Mouse (Mus musculus) left cerebral cortex, postnatal 10 days (tissue): ENCODE data around the gene Casp8. TPM values are rescaled to one million over a fixed set of nuclear protein-coding genes. Genes with fewer than 3 reads are reported as not detected.
"Not testable (repeated sequence)": the region's sequence is repeated elsewhere in the genome, so short reads cannot be mapped to it uniquely, and the experiment has no call there.

Source experiments
- DNase-seq, 2 experiments: peaks; one replicate each; pipeline ENCODE4 v3.0.0; 2021 to 2022; ENCODE audit warnings: low spot score in 2 of 2, mixed read lengths in 1 of 2; ENCODE audit errors: extremely low spot score in 1 of 2
- intact Hi-C: fragments of 180-260 bp; cut with DNase I; formaldehyde crosslinking; loops from one replicate; pipeline ENCODE4 v1.15.1; 2025
- total RNA-seq, 2 experiments: library from RNA; stranded (reverse); gene quantifications; 2 replicates each; pipeline ENCODE4 v1.2.3; 2021

The Casp8 gene
- total RNA-seq, 2 experiments from 2014 or later, result 3.7 to 4.0 TPM

DNA sequence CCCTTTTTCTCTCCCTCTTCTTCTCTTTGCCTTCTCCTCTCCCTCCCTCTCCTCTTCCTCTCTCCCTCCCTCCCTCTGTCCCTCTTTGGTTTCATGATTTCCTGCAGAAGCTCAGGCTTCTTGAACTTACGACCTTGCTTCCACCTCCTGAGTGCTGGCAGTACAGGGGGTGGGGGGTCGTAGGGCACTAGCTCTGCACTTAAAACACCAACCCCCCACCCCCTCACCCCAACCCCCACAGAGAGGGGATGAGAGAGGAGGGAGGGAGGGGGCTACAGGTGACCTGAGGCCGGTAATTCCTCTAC is 837 bp downstream of the Casp8 start:
- DNase-seq, result no peak
- intact Hi-C loops, result no loop called here

DNA sequence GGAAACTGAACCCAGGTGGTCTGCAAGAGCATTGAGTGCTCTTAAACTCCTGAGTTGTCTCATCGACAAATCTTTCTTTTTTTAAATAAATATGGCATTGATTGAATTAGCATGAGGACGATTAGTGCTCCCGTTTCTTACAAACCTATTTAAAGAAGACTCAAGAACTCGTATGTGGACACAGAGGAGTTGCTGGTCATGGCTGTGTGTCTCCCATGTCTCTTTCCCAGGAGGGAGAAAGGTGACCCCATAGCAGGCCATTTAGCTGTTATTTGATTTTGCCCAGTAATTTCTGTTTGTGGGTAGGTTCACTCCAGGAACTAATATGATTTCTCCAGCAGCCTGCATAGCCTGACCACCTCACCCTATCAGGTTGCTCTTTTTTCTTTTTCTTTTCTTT is 1.7 kb downstream of the Casp8 start:
- intact Hi-C loops, result no loop called here
- DNase-seq, result no peak

DNA sequence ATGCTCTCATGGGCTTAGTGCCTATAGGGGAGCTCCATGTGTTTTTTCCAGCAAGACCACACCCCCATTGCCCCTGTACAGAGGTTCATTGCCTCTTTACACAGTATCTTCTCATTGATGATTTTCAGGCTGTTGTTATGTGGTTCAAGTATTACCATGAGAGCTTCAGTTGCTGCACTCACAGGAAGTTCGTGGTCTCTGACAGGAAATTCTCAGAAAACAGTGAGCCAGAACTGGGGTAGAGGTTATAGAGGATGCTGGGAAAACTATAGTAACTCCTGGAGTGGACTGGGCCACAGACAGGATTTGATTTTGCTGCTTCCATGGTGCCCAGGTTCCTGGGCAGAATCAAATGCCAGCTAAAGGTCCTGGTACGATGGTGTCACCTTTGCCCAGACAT is 2.2 kb downstream of the Casp8 start:
- intact Hi-C loops, result no loop called here

DNA sequence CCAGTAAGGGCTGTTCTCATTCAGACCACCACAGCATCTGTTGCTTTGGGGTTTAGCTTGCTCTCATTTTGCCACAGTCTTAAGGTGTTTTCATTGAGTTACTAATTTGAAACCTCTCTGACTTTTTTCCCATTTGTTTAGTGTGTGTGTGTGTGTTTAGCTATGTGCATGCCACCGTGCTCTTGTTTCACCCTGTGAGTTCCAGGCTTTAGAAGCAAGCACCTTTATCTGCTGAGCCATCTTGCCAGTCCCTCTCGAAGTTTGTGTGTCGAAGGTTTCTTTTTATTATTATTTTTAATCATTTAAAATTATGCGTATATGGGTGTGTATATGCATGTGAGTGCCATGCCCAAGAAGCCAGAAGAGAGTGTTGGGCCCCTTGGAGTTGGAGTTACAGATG is 3.7 kb downstream of the Casp8 start:
- no peak for DNase-seq
- intact Hi-C loops, result no loop called here

More for the DNA sequence above, 2.2 kb downstream of the Casp8 start:
- DNase-seq, result no peak

DNA sequence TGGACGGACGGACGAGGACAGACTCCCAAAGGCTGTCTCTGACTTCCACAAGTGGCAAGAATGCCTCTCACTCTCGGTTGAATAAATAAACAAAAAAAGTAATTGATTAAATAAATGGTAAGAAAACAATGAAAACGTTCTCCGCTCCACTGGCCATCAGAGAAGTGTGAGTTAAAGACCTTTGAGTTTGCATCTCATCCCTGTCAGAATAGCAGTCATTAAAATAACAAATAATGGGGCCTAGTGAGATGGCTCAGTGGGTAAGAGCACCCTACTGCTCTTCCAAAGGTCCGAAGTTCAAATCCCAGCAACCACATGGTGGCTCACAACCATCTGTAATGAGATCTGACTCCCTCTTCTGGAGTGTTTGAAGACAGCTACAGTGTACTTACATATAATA is 5.5 kb downstream of the Casp8 start:
- DNase-seq, intact Hi-C loops: not testable (repeated sequence)

DNA sequence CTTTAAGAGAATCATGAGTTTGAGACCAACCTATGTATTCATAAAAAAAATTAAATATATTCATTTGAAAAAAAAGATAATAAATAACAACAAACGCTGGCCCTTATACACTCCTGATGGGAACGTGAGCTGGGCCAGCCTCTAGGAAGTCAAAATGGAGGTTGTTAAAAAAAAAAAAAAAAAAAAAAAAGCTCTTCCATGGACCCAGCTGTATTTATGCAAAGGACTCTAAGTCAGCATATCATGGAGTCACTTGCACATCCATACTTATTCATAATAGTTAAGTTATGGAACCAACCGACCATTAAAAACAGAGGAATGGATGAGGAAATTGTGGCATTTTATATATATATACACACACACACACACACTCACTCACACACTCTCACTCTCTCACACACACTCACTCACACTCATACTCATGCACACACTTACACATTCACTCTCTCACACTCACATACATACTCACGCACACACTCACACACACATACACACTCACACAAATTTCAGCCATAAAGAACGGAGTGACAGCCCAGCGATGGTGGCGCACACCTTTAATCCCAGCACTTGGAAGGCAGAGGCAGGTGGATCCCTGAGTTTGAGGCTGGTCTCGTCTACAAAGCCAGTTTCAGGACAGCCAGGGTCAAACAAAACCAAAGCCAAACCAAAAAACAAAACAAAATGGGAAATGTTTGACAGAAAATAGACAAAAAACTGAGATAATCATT is 6.5 kb downstream of the Casp8 start:
- DNase-seq, result no peak
- intact Hi-C loops, result no loop called here

DNA sequence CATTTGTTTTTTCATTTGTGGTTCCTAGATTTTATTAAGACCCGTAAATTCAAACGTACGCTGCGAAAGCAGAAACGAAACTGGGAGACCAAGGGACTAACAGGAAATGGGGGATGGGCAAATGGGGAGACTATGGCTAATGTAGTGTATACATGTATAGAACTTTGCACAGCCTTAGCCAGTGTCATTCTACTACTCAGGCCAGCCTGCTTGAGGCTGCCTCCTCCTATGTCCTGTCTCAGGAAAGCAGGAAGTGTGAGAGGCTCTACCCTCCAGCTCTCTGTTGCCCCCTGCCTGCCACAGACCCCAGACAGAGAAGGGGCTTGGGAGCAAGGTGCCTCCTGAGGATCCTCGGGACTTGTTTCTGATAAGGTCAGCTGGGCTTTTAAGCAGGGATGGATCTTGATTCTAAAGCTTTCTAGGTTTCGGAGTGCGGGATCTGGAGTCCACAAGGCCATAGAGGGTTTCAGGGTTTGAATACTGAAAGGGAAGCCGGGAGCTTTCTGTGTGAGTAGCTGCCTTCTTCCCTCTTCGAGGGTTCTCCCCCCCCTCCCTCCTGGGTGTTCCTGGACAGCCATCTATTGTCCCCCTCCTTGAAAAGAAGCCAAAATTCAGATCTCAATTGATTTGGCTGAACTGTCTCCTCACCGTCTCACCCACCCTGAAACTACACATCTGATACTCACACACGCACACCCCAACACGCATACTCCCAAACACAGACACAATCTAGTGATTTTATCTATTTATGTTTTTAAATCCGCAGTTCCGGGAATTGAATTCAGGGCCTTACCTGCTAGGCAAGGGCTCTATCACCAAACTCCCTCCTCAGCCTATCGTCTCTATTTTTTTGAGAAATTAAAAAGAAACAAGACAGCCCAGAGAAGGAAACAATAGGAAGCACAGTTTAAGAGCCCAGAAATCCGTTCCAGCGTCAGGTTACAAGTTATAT is 7.4 kb downstream of the Casp8 start:
- intact Hi-C loops, result no loop called here
- DNase-seq, result peak; percentile 11 to 74

DNA sequence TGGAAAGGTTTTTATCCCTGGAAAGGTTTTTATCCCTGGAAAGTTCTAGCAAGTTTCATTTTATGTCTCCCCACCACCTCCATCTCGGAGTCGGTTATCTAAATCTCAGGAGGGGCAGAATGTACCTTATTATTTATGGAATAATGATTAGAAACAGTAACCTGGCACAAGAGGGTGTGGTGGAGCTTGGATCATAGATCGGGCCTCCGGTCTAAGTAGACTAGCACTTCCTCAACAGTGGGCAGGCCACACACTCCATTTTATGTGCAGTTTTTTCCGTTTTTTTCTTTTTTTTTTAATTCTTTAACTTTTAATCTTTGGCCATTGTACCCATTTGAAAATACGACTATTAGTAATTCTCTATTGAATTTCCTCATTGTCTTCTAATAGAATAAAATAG is 8.4 kb downstream of the Casp8 start:
- intact Hi-C loops, result no loop called here

DNA sequence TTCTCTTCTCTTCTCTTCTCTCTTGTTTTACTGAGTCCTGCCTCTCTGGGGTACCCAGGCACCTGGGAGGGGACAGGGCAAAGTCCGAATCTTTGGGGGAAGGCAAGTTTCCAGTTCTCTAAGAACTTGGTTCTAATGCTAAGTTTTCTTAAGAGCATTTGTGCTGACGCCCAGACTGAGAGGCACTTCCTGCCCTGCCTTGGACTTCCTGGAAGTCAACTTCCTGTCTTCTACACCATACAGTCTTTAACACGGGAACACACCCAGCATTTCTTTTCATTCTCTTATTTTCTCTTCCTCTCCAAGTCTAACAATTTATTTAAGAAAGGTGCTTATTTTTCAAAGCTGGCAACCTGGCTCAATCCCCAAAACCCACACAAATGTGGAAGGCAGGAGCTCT is 11.5 kb downstream of the Casp8 start:
- intact Hi-C loops, result no loop called here
- no peak for DNase-seq

More for the DNA sequence above, 8.4 kb downstream of the Casp8 start:
- no peak for DNase-seq

DNA sequence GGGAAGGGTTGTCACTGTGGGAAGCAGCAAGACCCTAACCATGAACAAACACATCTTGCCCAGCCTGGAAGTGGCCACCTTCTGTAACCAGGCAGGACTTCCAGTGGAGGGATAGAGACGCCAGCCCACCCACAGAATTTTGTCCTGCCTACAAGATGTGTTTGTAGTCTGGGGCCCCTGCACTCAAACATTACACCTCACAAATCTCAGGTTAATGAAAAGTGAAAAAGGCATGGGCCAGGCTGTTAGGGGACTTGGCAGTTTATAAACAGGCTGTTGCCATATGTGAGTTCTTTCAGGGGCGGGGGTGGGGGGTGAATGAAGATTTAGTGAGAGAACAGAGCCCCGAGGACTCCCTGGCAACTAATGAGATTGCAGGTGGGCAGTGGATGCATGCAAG is 31.1 kb downstream of the Casp8 start:
- DNase-seq, result no peak
- intact Hi-C loops, result no loop called here

DNA sequence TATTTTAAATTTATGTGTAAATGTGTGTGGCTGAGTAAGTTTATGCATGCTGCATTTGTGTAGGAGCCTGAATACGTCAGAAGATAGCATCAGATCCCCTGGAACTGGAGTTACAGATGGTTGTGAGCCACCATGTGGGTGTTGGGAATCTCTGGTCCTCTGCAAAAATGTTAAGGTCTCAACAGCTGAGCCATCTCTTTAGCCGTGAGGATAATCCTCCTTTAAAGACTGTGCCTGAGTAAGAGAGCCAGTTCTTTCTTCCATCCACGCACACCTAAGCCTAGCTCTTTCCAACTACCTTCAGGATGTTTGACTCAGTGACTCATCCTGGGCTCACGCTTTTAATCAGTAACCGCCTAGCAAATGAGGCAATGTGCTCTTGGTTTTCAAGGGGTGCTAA is 35.6 kb downstream of the Casp8 start:
- no peak for DNase-seq

DNA sequence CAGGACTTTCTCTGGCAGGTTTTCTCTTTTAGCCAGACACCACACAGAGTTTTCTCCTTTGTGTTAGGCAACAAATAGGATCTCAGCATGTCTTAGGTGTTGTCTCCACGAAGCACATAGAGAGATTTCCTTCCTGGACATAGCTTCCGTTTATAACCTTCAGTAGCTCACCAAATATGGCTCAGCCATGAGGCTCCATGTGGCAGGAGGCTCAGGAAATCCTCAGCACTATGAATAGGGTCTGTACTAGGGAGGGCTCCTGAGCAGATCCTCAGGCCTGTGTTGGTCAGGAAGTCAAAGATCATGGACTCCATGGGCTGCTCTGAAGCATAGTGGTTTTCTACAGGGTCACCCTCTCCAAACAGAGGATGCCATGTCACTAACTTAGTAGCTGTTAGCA is 37.0 kb downstream of the Casp8 start:
- intact Hi-C loops, result no loop called here
- DNase-seq, result no peak

More for the DNA sequence above, 35.6 kb downstream of the Casp8 start:
- intact Hi-C loops, result no loop called here

DNA sequence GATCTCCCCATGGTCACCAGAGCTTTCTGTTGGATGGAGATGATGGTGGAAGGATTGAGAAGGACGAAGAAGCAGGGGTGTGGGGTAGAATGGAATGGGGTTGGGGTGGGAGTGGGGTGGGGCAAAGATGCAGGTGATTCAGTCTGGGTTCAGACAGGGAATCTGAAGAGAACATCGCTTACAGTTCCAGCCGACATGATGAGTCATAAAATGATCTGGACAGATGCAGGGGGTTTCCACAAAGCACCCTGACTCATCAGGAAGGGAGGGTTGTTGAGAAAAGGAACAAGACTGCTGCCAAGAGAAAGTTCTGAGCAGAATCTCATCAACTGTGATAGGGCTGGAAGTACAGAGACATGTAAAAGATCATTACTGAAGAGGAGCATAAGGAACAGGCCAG is 61.6 kb downstream of the Casp8 start:
- intact Hi-C loops, DNase-seq: not testable (repeated sequence)

DNA sequence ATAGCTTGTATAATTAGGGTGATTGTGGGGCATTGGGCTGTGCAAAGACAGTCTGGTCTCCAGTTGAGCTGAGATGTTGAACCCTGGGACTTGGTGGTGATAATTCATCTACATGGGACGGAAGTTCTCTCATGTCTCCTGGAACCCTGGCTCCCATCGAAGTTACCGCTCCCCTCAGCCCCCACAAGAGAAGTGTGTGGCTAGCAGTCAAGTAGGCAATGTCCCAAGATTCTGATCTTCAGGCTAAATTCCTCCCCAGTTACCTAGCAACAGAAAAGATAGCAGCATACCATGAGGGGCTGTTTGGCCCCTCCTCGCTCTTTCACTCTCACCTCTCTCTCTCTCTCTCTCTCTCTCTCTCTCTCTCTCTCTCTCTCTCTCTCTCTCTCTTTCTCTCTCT is 64.0 kb downstream of the Casp8 start:
- DNase-seq, intact Hi-C loops: not testable (repeated sequence)

DNA sequence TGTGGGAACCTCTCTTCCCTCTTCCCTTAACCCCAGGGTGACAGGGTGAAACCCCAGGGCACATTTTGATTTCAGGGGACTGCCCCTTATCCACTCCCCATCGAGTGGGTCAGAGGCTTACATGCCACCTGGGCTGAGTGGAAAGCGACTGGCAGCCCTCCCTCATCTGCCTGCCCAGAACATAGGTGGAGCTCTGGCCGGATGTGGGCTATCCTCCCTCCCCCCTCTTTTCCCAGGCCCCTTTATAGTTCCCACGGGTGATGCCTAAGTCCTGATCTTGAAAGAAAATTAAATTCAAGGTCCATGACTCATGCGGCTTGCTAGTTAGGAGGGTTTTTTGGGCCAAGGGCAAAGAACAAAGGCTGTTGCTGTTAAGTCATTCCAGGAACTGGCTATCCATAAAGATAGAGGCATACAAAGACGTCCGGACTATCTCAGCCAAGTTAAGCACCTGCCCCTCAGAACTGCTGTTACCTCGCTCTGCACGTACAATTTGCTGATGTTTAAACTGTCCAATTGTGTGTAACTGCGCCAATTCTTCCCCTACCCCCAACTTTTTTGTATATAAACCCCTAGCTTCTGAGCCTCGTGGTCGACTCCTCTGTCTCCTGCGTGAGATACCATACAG is 64.7 kb downstream of the Casp8 start:
- DNase-seq, intact Hi-C loops: not testable (repeated sequence)

DNA sequence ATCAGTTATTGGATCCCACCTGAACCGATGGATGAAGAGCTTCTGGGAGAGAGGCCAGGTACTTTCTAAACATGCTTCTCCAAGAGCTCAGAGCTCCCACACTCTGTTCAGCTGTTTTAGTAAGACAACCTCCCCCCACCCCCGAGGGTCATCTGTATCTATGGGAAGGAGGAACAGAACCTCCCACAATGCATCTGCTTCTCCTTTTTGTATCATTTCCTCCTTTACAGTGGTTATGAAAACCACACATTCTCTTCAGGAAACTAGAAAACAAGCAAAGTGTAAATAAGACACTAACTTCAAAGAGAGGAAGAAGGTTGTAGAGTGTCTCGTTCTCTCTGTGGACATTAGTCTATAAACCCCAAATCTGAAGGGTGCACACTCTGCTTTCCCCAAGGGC is 65.4 kb downstream of the Casp8 start:
- DNase-seq, intact Hi-C loops: not testable (repeated sequence)

DNA sequence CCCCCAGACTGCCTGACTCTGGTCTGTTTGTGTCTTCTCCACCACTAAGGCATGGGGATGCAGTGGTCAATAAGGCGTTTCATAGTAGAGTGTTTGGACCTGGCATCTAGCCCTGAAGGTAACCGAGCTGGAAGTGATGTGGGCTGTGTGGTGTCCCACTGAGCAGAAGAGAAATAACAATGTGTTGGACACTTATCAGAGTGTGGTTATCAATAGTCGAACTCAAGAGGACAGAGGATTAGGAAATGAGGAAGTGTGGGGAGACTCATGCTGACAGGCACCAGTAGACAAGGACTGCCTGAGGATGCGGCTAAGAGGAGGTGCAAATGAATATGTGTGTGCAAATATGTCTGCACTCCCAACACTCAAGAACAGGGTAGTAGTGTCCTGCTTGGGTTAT is 81.3 kb downstream of the Casp8 start:
- intact Hi-C loops, DNase-seq: not testable (repeated sequence)

DNA sequence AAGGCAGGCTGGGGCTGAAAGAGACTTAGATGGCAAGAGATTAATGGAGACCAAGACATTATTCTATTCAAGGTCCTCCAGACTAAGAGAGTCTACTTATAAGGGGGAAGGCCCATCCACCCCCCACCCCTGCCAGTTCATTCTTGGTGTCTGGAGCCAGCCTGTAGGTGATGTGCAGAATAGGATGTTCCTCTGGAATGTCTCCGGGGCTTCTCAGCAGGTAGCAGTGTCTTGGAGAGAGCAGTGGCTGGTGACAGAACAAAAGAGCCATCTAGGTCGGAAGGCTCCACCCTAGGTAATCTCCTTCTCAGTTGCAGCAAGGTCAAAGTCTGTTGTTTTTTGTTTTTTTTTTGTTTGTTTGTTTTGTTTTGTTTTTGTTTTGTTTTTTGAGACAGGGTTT is 84.1 kb downstream of the Casp8 start:
- intact Hi-C loops, DNase-seq: not testable (repeated sequence)

DNA sequence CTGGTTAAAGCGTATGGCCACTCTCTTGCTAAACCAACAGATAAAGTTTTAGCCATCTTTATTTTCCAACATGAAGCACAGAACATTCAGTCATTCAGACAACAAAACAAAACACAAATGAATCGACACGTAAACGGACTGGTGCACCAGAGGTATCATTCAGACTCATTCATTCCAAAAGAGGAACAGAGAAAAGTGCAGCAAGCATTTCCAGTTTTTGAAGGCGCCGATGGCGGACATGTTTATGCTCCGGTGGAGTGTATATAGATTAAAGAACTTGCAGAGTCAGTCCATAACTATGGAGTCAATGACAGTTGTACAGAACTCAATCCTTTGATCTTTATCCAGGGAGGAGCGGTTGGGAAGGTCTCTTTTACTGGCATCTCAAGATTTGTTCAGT is 88.1 kb downstream of the Casp8 start:
- intact Hi-C loops, DNase-seq: not testable (repeated sequence)

DNA sequence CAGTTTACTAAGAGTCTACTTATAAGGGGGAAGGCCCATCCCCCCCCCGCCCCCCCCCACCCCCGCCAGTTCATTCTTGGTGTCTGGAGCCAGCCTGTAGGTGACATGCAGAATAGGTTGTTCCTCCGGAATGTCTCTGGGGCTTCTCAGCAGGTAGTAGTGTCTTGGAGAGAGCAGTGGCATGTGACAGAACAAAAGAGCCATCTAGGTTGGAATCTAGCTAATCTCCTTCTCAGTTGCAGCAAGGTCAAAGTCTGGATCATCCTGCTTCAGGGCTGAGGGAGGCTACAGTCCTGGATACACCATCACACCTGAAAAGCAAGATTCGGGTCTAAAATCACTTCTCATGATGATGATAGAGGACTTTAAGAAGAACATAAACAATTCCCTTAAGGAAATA is 90.5 kb downstream of the Casp8 start:
- no peak for DNase-seq
- intact Hi-C loops, result no loop called here
